ENCODE assay signal across 9 mouse cellular contexts in genomic region chr8:13339646-13339990, GRCm38 (mm10). TPM values are rescaled to one million over a fixed set of nuclear protein-coding genes. Genes with fewer than 3 reads are reported as not detected.
DNase-seq lines count a peak whose midpoint lies in the region; ATAC-seq and TF ChIP-seq lines count a peak whose summit lies in the region.
"Had no signal": no experiment of that assay in that cellular context is flagged by ENCODE, and none has a peak within 500 bp of the region (broad histone marks: within the 10 kb centered on the region; RNA-seq: fewer than 3 reads in every experiment).

No protein-coding gene starts in this region.

- peak overlapping the region; percentile 97 for H3K9ac ChIP-seq in heart, embryonic 14.5 days (ENCODE audit: low read length)
- H3K9ac ChIP-seq in MEL (ENCODE audit: control insufficient read depth, low read depth, low read length, poor library complexity, severe bottlenecking): peak overlapping the region; percentile 96
- H3K9ac ChIP-seq in midbrain, embryonic 13.5 days (replicated peaks): peak overlapping the region; percentile 96

- TF ChIP-seq CTCF in MEL (IDR thresholded peaks at IDR 0.05 in 2 of 3, conservative IDR thresholded peaks at IDR 0.05 in 1 of 3; ENCODE audit: control insufficient read depth in 1 of 3, insufficient read depth in 1 of 3, low read depth in 2 of 3, low read length in 3 of 3, poor library complexity in 1 of 3, severe bottlenecking in 1 of 3): no peak

- TF ChIP-seq EP300 in MEL (IDR thresholded peaks at IDR 0.05; ENCODE audit: low read depth in 1 of 2, low read length in 2 of 2): no peak

- H3K9me3 ChIP-seq in heart, embryonic 14.5 days (ENCODE audit: control insufficient read depth, low read length): no peaks in the 10 kb centered on the region
- no peaks in the 10 kb centered on the region for H3K9me3 ChIP-seq in MEL (replicated peaks; ENCODE audit: insufficient read depth, low read length)
- no peaks in the 10 kb centered on the region for H3K9me3 ChIP-seq in hindbrain, embryonic 10.5 days
- H3K9me3 ChIP-seq in midbrain, embryonic 13.5 days: no peaks in the 10 kb centered on the region

- TF ChIP-seq RAD21 in MEL (IDR thresholded peaks at IDR 0.05; ENCODE audit: low read depth, low read length): no peak

- H3K4me2 ChIP-seq in heart, embryonic 14.5 days (ENCODE audit: low read length): peak overlapping the region; percentile 93
- peak overlapping the region; percentile 92 for H3K4me2 ChIP-seq in midbrain, embryonic 13.5 days (replicated peaks)

- peak overlapping the region; percentile 81 to 86 for H3K4me3 ChIP-seq in heart, embryonic 14.5 days (ENCODE audit: control insufficient read depth in 1 of 2, insufficient read depth in 1 of 2, low read depth in 1 of 2, low read length in 2 of 2)
- peak overlapping the region; percentile 80 to 93 for H3K4me3 ChIP-seq in MEL (ENCODE audit: control insufficient read depth in 1 of 2, insufficient read depth in 1 of 2, low read depth in 2 of 2, low read length in 2 of 2)
- peak overlapping the region; percentile 98 for H3K4me3 ChIP-seq in hindbrain, embryonic 10.5 days
- H3K4me3 ChIP-seq in midbrain, embryonic 13.5 days (replicated peaks): peak overlapping the region; percentile 89

- ATAC-seq in heart, embryonic 14.5 days (ENCODE audit: insufficient number of reproducible peaks, insufficient read depth, low FRiP score, low read depth): no peak
- no peak for ATAC-seq in midbrain, embryonic 13.5 days

- no peak overlapping the region for H3K27ac ChIP-seq in heart, embryonic 14.5 days (replicated peaks in 1 of 2; ENCODE audit: control insufficient read depth in 1 of 2, insufficient read depth in 1 of 2, low read depth in 2 of 2, low read length in 2 of 2)
- peak overlapping the region; percentile 76 for H3K27ac ChIP-seq in MEL (ENCODE audit: control insufficient read depth, low read depth, low read length)
- peak overlapping the region; percentile 98 for H3K27ac ChIP-seq in hindbrain, embryonic 10.5 days
- H3K27ac ChIP-seq in midbrain, embryonic 13.5 days: no peak overlapping the region

- H3K4me1 ChIP-seq in heart, embryonic 14.5 days (ENCODE audit: control insufficient read depth in 2 of 2, insufficient read depth in 2 of 2, low read length in 2 of 2): peaks cover 4 to 14% of the 10 kb centered on the region in 2 experiments
- H3K4me1 ChIP-seq in MEL (ENCODE audit: control insufficient read depth in 1 of 2, insufficient read depth in 2 of 2, low read length in 2 of 2): peaks cover 6 to 48% of the 10 kb centered on the region in 2 experiments
- H3K4me1 ChIP-seq in hindbrain, embryonic 10.5 days (replicated peaks): peaks cover 28% of the 10 kb centered on the region
- peaks cover 26% of the 10 kb centered on the region for H3K4me1 ChIP-seq in midbrain, embryonic 13.5 days (replicated peaks)

- peaks cover 58% of the 10 kb centered on the region for H3K79me2 ChIP-seq in MEL (ENCODE audit: control insufficient read depth, insufficient read depth, low read length, poor library complexity)

- peaks cover 47% of the 10 kb centered on the region for H3K36me3 ChIP-seq in heart, embryonic 14.5 days (ENCODE audit: control insufficient read depth, insufficient read depth, low read length)
- peaks cover 17 to 48% of the 10 kb centered on the region in 2 experiments for H3K36me3 ChIP-seq in MEL (ENCODE audit: control insufficient read depth in 1 of 2, insufficient read depth in 2 of 2, low read length in 2 of 2)
- H3K36me3 ChIP-seq in hindbrain, embryonic 10.5 days: peaks cover 46% of the 10 kb centered on the region
- H3K36me3 ChIP-seq in midbrain, embryonic 13.5 days: peaks cover 43% of the 10 kb centered on the region

- DNase-seq in heart, adult 11 months: no peak
- DNase-seq in MEL (ENCODE audit: low read depth, low spot score): peak; percentile 54
- no peak for DNase-seq in hindbrain, embryonic 10.5 days (ENCODE audit: low spot score)
- no peak for DNase-seq in frontal cortex, adult 2 months (ENCODE audit: extremely low spot score in 1 of 2, low spot score in 1 of 2)
- no peak for DNase-seq in layer of hippocampus, adult 9-11 months
- no peak for DNase-seq in lung, postnatal 4 days

- WGBS in heart, embryonic 14.5 days: 13% methylated on average over 11 of the region's 11 CpGs
- WGBS in hindbrain, embryonic 10.5 days: 8% methylated on average over 11 of the region's 11 CpGs
- WGBS in midbrain, embryonic 13.5 days: 2% methylated on average over 11 of the region's 11 CpGs

- H3K27me3 ChIP-seq in heart, embryonic 14.5 days (ENCODE audit: control insufficient read depth, insufficient read depth, low read length): no peaks in the 10 kb centered on the region
- H3K27me3 ChIP-seq in MEL (ENCODE audit: control insufficient read depth in 1 of 2, insufficient read depth in 2 of 2, low read length in 2 of 2): no peaks in the 10 kb centered on the region
- no peaks in the 10 kb centered on the region for H3K27me3 ChIP-seq in hindbrain, embryonic 10.5 days (ENCODE audit: insufficient read depth, poor library complexity, severe bottlenecking)
- H3K27me3 ChIP-seq in midbrain, embryonic 13.5 days: no peaks in the 10 kb centered on the region

- TF ChIP-seq POLR2A in MEL (IDR thresholded peaks at IDR 0.05; ENCODE audit: control insufficient read depth in 1 of 2, insufficient read depth in 1 of 2, low read depth in 1 of 2, low read length in 2 of 2, poor library complexity in 1 of 2): no peak

TF ChIP-seq in MEL, 35 proteins besides CTCF, POLR2A, EP300 and RAD21:
- TF ChIP-seq SIN3A (IDR thresholded peaks at IDR 0.05; ENCODE audit: low read length) (peak; percentile 3), MAX (IDR thresholded peaks at IDR 0.05; ENCODE audit: low read length) (no peak; the same call in 1 of the 2 replicates), MYC (IDR thresholded peaks at IDR 0.05; ENCODE audit: low read depth, low read length) (0 out of 2 replicates have a peak, but pooled peaks have one; percentile 0), CHD1 (IDR thresholded peaks at IDR 0.05; ENCODE audit: low read depth, low read length) (peak; percentile 14; the same call in 1 of the 2 replicates), ZNF384 (IDR thresholded peaks at IDR 0.05; ENCODE audit: low read depth, low read length) (0 out of 2 replicates have a peak, but pooled peaks have one; percentile 15)

RNA-seq across cellular contexts. Expression of gene Tfdp1, which starts 1.1 kb away (rescaled TPM):
- 79.0 and 82.2 TPM in 2 replicates for polyA plus RNA-seq in heart, embryonic 14.5 days (2014; fragmentation: Nextera tagmentation; extraction: Ambion mirVana)
- 214 and 256 TPM in 2 replicates for total RNA-seq in MEL (2012; rRNA removed)
- polyA plus RNA-seq in MEL (2012; ENCODE audit: insufficient read depth in 1 of 2, insufficient read length in 2 of 2, low read depth in 1 of 2, low replicate concordance in 2 of 2, missing spikeins in 1 of 2): 100 to 1,000 TPM; 143 to 331 TPM
- polyA plus RNA-seq in hindbrain, embryonic 10.5 days (2016; fragmentation: Nextera tagmentation; extraction: Ambion mirVana): 162 and 186 TPM in 2 replicates
- 111 and 115 TPM in 2 replicates for polyA plus RNA-seq in midbrain, embryonic 13.5 days (2015; fragmentation: Nextera tagmentation; extraction: Ambion mirVana)
- 83.9 and 84.9 TPM in 2 replicates for polyA plus RNA-seq in frontal cortex, adult 2 months (2012; rRNA removed)

RNA-seq across cellular contexts. Expression of gene Tmco3, which starts 51.6 kb away (rescaled TPM):
- 37.2 and 39.6 TPM in 2 replicates for polyA plus RNA-seq in heart, embryonic 14.5 days (2014; fragmentation: Nextera tagmentation; extraction: Ambion mirVana)
- 9.3 and 11.8 TPM in 2 replicates for total RNA-seq in MEL (2012; rRNA removed)
- polyA plus RNA-seq in MEL (2012; ENCODE audit: insufficient read depth in 1 of 2, insufficient read length in 2 of 2, low read depth in 1 of 2, low replicate concordance in 2 of 2, missing spikeins in 1 of 2): 10 to 100 TPM in 1 of 2 experiments, not detected in 1; 20.3 TPM
- polyA plus RNA-seq in hindbrain, embryonic 10.5 days (2016; fragmentation: Nextera tagmentation; extraction: Ambion mirVana): 35.6 and 40.9 TPM in 2 replicates
- 43.1 and 46.9 TPM in 2 replicates for polyA plus RNA-seq in midbrain, embryonic 13.5 days (2015; fragmentation: Nextera tagmentation; extraction: Ambion mirVana)
- 45.4 and 47.6 TPM in 2 replicates for polyA plus RNA-seq in frontal cortex, adult 2 months (2012; rRNA removed)

RNA-seq across cellular contexts. Expression of gene Dcun1d2, which starts 51.7 kb away (rescaled TPM):
- polyA plus RNA-seq in heart, embryonic 14.5 days (2014; fragmentation: Nextera tagmentation; extraction: Ambion mirVana): 30.4 and 30.9 TPM in 2 replicates
- 15.3 and 19.9 TPM in 2 replicates for total RNA-seq in MEL (2012; rRNA removed)
- polyA plus RNA-seq in MEL (2012; ENCODE audit: insufficient read depth in 1 of 2, insufficient read length in 2 of 2, low read depth in 1 of 2, low replicate concordance in 2 of 2, missing spikeins in 1 of 2): 10 to 100 TPM in 1 of 2 experiments, not detected in 1; 19.1 TPM
- polyA plus RNA-seq in hindbrain, embryonic 10.5 days (2016; fragmentation: Nextera tagmentation; extraction: Ambion mirVana): 25.3 and 27.6 TPM in 2 replicates
- polyA plus RNA-seq in midbrain, embryonic 13.5 days (2015; fragmentation: Nextera tagmentation; extraction: Ambion mirVana): 32.5 and 32.9 TPM in 2 replicates
- polyA plus RNA-seq in frontal cortex, adult 2 months (2012; rRNA removed): 51.0 and 54.7 TPM in 2 replicates

RNA-seq across cellular contexts. Expression of gene Atp4b, which starts 57.0 kb away (rescaled TPM):
- not detected in 2 replicates for polyA plus RNA-seq in heart, embryonic 14.5 days (2014; fragmentation: Nextera tagmentation; extraction: Ambion mirVana)
- total RNA-seq in MEL (2012; rRNA removed): 0.08 TPM in 1 of 2 replicates, not detected in the other
- polyA plus RNA-seq in MEL (2012; ENCODE audit: insufficient read depth in 1 of 2, insufficient read length in 2 of 2, low read depth in 1 of 2, low replicate concordance in 2 of 2, missing spikeins in 1 of 2): under 1 TPM in 1 of 2 experiments, not detected in 1; 0.14 TPM
- 0.18 TPM in 1 of 2 replicates, not detected in the other for polyA plus RNA-seq in hindbrain, embryonic 10.5 days (2016; fragmentation: Nextera tagmentation; extraction: Ambion mirVana)
- polyA plus RNA-seq in midbrain, embryonic 13.5 days (2015; fragmentation: Nextera tagmentation; extraction: Ambion mirVana): not detected in 2 replicates
- polyA plus RNA-seq in frontal cortex, adult 2 months (2012; rRNA removed): not detected in 2 replicates
- polyA plus RNA-seq: activated CD4-positive, CD25-positive, alpha-beta regulatory T cell, adult 4 months had no signal

Comparison
In these comparisons a context has a peak if more than half of its experiments do, and no peak if none do; other contexts are left out.
1. H3K27ac ChIP-seq: peak in MEL (single experiment) and hindbrain, embryonic 10.5 days (single experiment); none in heart, embryonic 14.5 days (0 of 2) and midbrain, embryonic 13.5 days (single experiment).
2. Peak in every context shown above with its lines, with median percentiles within 50 percentile points of each other: H3K4me3 ChIP-seq and H3K9ac ChIP-seq.